Mouse (Mus musculus) cerebellum, adult 2 months (tissue): ENCODE measurements around the gene Rps29. TPM values are rescaled to one million over a fixed set of nuclear protein-coding genes. Genes with fewer than 3 reads are reported as not detected.

Source experiments
- DNase-seq, 2 experiments: peaks; one replicate each; pipeline ENCODE4 v3.0.0; 2021
- H3K27ac ChIP-seq: fragments of 200-500 bp; 2 replicates; pipeline ENCODE4 v1.5.1; 2012; ENCODE audit warnings: low read length, control low read depth, inconsistent platforms; ENCODE audit not compliant: insufficient read depth
- H3K27me3 ChIP-seq: fragments of 200-500 bp; 2 replicates; pipeline ENCODE4 v1.6.1; 2012; ENCODE audit warnings: inconsistent platforms, mild to moderate bottlenecking, low read length, moderate library complexity; ENCODE audit not compliant: control insufficient read depth, insufficient read depth
- H3K4me1 ChIP-seq: fragments of 200-500 bp; 2 replicates; pipeline ENCODE4 v1.6.1; 2011; ENCODE audit warnings: low read length; ENCODE audit not compliant: control insufficient read depth, insufficient read depth
- H3K4me3 ChIP-seq: fragments of 200-500 bp; replicated peaks from 2 replicates; pipeline ENCODE3; 2011; ENCODE audit warnings: mild to moderate bottlenecking, low read depth, low read length, control low read depth; ENCODE audit not compliant: insufficient read depth
- CTCF ChIP-seq: fragments of 200-500 bp; IDR thresholded peaks from 2 replicates; pipeline ENCODE4 v1.5.1; 2011; ENCODE audit warnings: low read depth, mild to moderate bottlenecking, control low read depth, low read length, moderate library complexity, borderline replicate concordance; ENCODE audit not compliant: insufficient read depth
- POLR2A ChIP-seq: fragments of 200-500 bp; IDR thresholded peaks from 2 replicates; pipeline ENCODE4 v1.6.1; 2011; ENCODE audit warnings: low read length, control low read depth, borderline replicate concordance; ENCODE audit not compliant: insufficient read depth
- WGBS: fragments of 180-500 bp; shearing (Covaris S2); methylation state at CpG from one replicate; pipeline ENCODE4 v1.1.7; 2018; 5-methylcytosine and 5-hydroxymethylcytosine counted together
- polyA plus RNA-seq: library from polyadenylated mRNA; depleted of rRNA; stranded (reverse); fragments of >200 nt; gene quantifications from 2 replicates; pipeline ENCODE4 v1.2.3, GENCODE M21; 2012

Rps29 gene
- polyA plus RNA-seq, 1 experiment: 1,063 TPM

GRCm38 (mm10) chr12:69131981-69132380 lies 27.0 kb downstream of the Rps29 start:
- H3K4me3 ChIP-seq: no peak overlapping the region
- H3K27ac ChIP-seq: no peak overlapping the region
- DNase-seq: peak; percentile 22 to 31
- H3K27me3 ChIP-seq: no peaks in the 10 kb centered on the region
- WGBS: 10% methylated on average over 10 of the region's 10 CpGs
- TF ChIP-seq CTCF: peak; percentile 60; the same call in 1 of the 2 replicates
- TF ChIP-seq POLR2A: no peak
- H3K4me1 ChIP-seq: no peaks in the 10 kb centered on the region

GRCm38 (mm10) chr12:69131267-69131666 lies 27.7 kb downstream of the Rps29 start:
- no peak for TF ChIP-seq POLR2A
- TF ChIP-seq CTCF: no peak
- no peak for DNase-seq
- WGBS: 88% methylated on average over 6 of the region's 6 CpGs
- no peaks in the 10 kb centered on the region for H3K4me1 ChIP-seq
- H3K27ac ChIP-seq: no peak overlapping the region
- H3K4me3 ChIP-seq: no peak overlapping the region
- H3K27me3 ChIP-seq: no peaks in the 10 kb centered on the region

DNA sequence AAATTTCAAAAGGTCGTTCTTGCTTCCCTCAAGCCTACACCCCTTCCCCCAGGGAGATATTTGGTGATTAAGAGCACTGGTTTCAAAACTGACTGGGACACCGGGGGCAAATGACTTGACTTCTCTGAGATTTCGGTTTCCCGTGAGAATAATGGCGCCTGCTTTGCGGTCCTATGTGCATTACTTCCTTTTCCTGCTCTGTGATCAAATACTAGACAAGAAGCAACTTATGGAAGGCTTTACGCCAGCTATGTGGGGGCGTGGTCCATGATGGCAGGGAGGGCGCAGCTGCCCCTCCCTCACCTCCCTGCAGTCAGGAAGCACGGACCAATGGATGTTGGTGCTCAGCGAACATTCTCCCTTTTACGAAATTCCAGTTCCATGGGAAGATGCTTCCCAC lies 28.5 kb downstream of the Rps29 start:
- Histone ChIP-seq H3K4me3 (no peak overlapping the region), H3K27me3 (no peaks in the 10 kb centered on the region), H3K4me1 (no peaks in the 10 kb centered on the region), H3K27ac (no peak overlapping the region)
- no peak for DNase-seq
- WGBS: 81% methylated on average over 12 of the region's 12 CpGs
- TF ChIP-seq CTCF: no peak
- no peak for TF ChIP-seq POLR2A

- Histone ChIP-seq H3K4me1 (no peaks in the 10 kb centered on the region), H3K27me3 (no peaks in the 10 kb centered on the region), H3K27ac (no peak overlapping the region), H3K4me3 (peak overlapping the region; percentile 24)
- DNase-seq: no peak
- TF ChIP-seq POLR2A: no peak
- TF ChIP-seq CTCF: no peak
- 33% methylated on average over 18 of the region's 18 CpGs for WGBS
These were observed 29.2 kb downstream of the Rps29 start for GRCm38 (mm10) chr12:69129634-69130310.

DNA sequence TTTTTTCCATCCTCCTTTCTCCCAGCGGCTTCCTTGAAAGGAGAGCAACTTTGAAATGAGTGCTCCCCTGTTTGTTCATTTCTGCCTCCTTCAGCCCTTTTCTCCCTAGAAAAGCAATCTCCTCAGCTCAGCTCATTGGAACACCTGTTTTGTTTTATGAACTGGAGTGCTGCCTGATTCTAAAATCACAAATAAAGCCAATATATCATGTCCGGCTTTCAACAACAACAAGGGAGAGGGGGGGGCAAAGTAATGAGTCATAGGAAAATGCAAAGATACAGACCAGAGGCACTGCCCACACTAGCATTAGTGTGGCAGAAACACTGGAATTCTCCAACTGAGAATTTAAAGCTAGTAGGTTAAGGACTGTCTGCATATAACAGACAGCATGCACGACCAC lies 31.4 kb downstream of the Rps29 start:
- Histone ChIP-seq H3K4me3 (no peak overlapping the region), H3K27ac (no peak overlapping the region), H3K4me1 (no peaks in the 10 kb centered on the region), H3K27me3 (no peaks in the 10 kb centered on the region)
- 94% methylated on average over 3 of the region's 3 CpGs for WGBS
- TF ChIP-seq CTCF (no peak), POLR2A (no peak)
- DNase-seq: no peak

DNA sequence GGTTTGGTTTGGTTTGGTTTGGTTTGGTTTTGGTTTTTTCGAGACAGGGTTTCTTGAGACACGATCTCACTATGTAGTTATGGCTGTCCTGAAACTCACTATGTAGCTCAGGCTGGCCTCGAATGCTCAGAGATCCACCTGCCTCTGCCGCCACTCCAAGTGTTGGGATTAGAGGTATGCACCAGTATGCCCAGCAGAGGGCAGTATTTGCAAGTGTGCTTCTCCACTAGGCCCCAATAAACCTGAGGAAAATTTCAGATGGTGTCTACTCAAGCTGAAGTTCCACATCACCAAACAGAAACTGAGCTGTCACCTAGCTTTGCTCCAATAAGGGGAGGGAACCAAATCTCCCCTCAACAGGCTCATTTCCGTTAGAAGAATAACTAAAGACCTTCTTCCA lies 31.8 kb downstream of the Rps29 start:
- H3K4me3 ChIP-seq: no peak overlapping the region
- H3K27me3 ChIP-seq: no peaks in the 10 kb centered on the region
- no peaks in the 10 kb centered on the region for H3K4me1 ChIP-seq
- H3K27ac ChIP-seq: no peak overlapping the region
- WGBS: 93% methylated on average over 5 of the region's 5 CpGs
- TF ChIP-seq POLR2A (no peak), CTCF (0 out of 2 replicates have a peak, but pooled peaks have one; percentile 12)
- no peak for DNase-seq

DNA sequence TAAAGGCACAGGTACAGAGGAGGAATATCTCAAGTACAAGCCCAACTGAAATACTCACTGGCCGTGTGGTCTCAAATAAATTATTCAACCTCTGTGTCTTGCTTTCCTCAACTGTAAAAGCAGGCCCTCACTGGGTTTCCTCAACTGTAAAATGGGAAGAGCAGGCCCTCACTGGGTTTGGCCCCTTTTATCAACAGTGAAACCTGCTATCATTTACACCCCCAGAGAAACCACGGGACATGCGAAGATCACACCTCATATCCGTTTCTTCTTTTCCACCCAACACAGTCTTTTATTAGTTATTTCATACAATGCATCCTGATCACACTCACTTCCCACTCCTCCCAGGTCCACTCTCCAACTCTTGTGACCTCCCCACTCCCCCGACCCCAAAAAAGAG lies 33.9 kb downstream of the Rps29 start:
- DNase-seq: no peak
- WGBS: 94% methylated on average over 5 of the region's 5 CpGs
- H3K27me3 ChIP-seq: no peaks in the 10 kb centered on the region
- no peak overlapping the region for H3K27ac ChIP-seq
- no peak overlapping the region for H3K4me3 ChIP-seq
- TF ChIP-seq POLR2A: no peak
- no peak for TF ChIP-seq CTCF
- no peaks in the 10 kb centered on the region for H3K4me1 ChIP-seq

DNA sequence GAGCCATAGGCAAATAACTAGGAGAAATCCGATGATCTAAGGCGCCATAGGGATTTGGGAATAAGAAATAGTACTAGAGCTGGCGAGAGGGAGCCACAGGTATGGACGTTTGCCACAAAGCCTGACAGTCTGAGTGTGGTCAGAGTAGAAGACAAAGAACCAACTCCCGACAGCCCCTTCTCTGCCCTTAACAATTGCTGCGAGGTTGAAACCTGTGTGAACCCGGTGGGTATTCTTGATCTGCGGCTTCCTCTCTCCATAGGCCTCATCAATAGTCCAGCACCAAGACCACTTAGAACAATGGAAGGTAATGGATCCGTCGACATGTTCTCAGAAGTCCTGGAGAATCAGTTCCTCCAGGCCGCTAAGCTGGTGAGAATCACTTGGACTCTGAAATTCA lies 36.2 kb downstream of the Rps29 start:
- no peaks in the 10 kb centered on the region for H3K4me1 ChIP-seq
- no peak overlapping the region for H3K4me3 ChIP-seq
- TF ChIP-seq CTCF (no peak), POLR2A (no peak)
- DNase-seq: no peak
- H3K27ac ChIP-seq: no peak overlapping the region
- H3K27me3 ChIP-seq: no peaks in the 10 kb centered on the region
- 88% methylated on average over 11 of the region's 11 CpGs for WGBS
